Mouse (Mus musculus): ENCODE measurements around the gene Zpbp2. TPM values are rescaled to one million over a fixed set of nuclear protein-coding genes. Genes with fewer than 3 reads are reported as not detected.

Zpbp2 gene
- polyA plus RNA-seq, 1 experiment from 2014 or later = 0.32 TPM

GRCm38 (mm10) chr11:98586087-98586891 lies 35.4 kb downstream of the Zpbp2 start:
- Histone ChIP-seq H3K4me3 (peak overlapping the region; percentile 70), H3K36me3 (peaks cover 30% of the 10 kb centered on the region), H3K27me3 (ENCODE audit: low read depth, poor library complexity, severe bottlenecking) (peaks cover 6% of the 10 kb centered on the region; the same call in 1 of the 2 replicates), H3K9me3 (replicated peaks) (no peaks in the 10 kb centered on the region), H3K27ac (replicated peaks) (peak overlapping the region; percentile 88), H3K4me1 (peaks cover 56% of the 10 kb centered on the region)
- DNase-seq (ENCODE audit: low spot score) = no peak
- WGBS = 2% methylated on average over 22 of the region's 22 CpGs

- H3K4me3 ChIP-seq = peak within 1 kb of the TSS; percentile 70
- H3K4me1 ChIP-seq = peaks cover 53% of the 10 kb centered on the region
- H3K27ac ChIP-seq (replicated peaks) = peak within 1 kb of the TSS; percentile 88
- peaks cover 13% of the 10 kb centered on the region; the same call in 1 of the 2 replicates for H3K27me3 ChIP-seq (ENCODE audit: low read depth, poor library complexity, severe bottlenecking)
- WGBS = under 1% methylated on average over 49 of the region's 49 CpGs
- H3K36me3 ChIP-seq = peaks cover 22% of the 10 kb centered on the region
- no peaks in the 10 kb centered on the region for H3K9me3 ChIP-seq (replicated peaks)
- DNase-seq (ENCODE audit: low spot score) = peak; percentile 100
Measured at GRCm38 (mm10) chr11:98586892-98587563, 36.1 kb downstream of the Zpbp2 start, which contains the start of gene Ormdl3. TSS of gene Ormdl3 (minus strand) at chr11:98587368.

GRCm38 (mm10) chr11:98587684-98588546 lies 37.0 kb downstream of the Zpbp2 start:
- Histone ChIP-seq H3K9me3 (replicated peaks) (no peaks in the 10 kb centered on the region), H3K27me3 (ENCODE audit: low read depth, poor library complexity, severe bottlenecking) (peaks cover 13% of the 10 kb centered on the region; the same call in 1 of the 2 replicates), H3K36me3 (peaks cover 14% of the 10 kb centered on the region), H3K4me3 (peak overlapping the region; percentile 70), H3K4me1 (peaks cover 52% of the 10 kb centered on the region), H3K27ac (replicated peaks) (peak overlapping the region; percentile 88)
- WGBS = 6% methylated on average over 20 of the region's 20 CpGs
- peak; percentile 66 for DNase-seq (ENCODE audit: low spot score)

- Histone ChIP-seq H3K9me3 (replicated peaks) (no peaks in the 10 kb centered on the region), H3K27me3 (ENCODE audit: low read depth, poor library complexity, severe bottlenecking) (peaks cover 13% of the 10 kb centered on the region; the same call in 1 of the 2 replicates), H3K27ac (replicated peaks) (no peak overlapping the region), H3K36me3 (peaks cover 4% of the 10 kb centered on the region), H3K4me3 (no peak overlapping the region), H3K4me1 (peaks cover 51% of the 10 kb centered on the region)
- no peak for DNase-seq (ENCODE audit: low spot score)
- 73% methylated on average over 6 of the region's 6 CpGs for WGBS
Measured at GRCm38 (mm10) chr11:98588833-98589281, 38.0 kb downstream of the Zpbp2 start.

- peaks cover 48% of the 10 kb centered on the region for H3K4me1 ChIP-seq
- 85% methylated on average over 8 of the region's 8 CpGs for WGBS
- no peaks in the 10 kb centered on the region for H3K36me3 ChIP-seq
- no peak overlapping the region for H3K27ac ChIP-seq (replicated peaks)
- H3K9me3 ChIP-seq (replicated peaks) = no peaks in the 10 kb centered on the region
- DNase-seq (ENCODE audit: low spot score) = no peak
- H3K4me3 ChIP-seq = no peak overlapping the region
- H3K27me3 ChIP-seq (ENCODE audit: low read depth, poor library complexity, severe bottlenecking) = peaks cover 13% of the 10 kb centered on the region; the same call in 1 of the 2 replicates
Measured at GRCm38 (mm10) chr11:98589306-98589705, 38.4 kb downstream of the Zpbp2 start.

GRCm38 (mm10) chr11:98590548-98591445 lies 39.9 kb downstream of the Zpbp2 start:
- 77% methylated on average over 19 of the region's 19 CpGs for WGBS
- Histone ChIP-seq H3K4me1 (peaks cover 34% of the 10 kb centered on the region), H3K27ac (replicated peaks) (no peak overlapping the region), H3K36me3 (no peaks in the 10 kb centered on the region), H3K27me3 (ENCODE audit: low read depth, poor library complexity, severe bottlenecking) (peaks cover 18% of the 10 kb centered on the region; the same call in 1 of the 2 replicates), H3K9me3 (replicated peaks) (no peaks in the 10 kb centered on the region), H3K4me3 (no peak overlapping the region)
- DNase-seq (ENCODE audit: low spot score) = no peak

GRCm38 (mm10) chr11:98595021-98595420 lies 44.1 kb downstream of the Zpbp2 start:
- no peak overlapping the region for H3K4me3 ChIP-seq
- no peak for DNase-seq (ENCODE audit: low spot score)
- no peaks in the 10 kb centered on the region for H3K36me3 ChIP-seq
- no peaks in the 10 kb centered on the region for H3K9me3 ChIP-seq (replicated peaks)
- peaks cover 9% of the 10 kb centered on the region for H3K4me1 ChIP-seq
- peaks cover 37% of the 10 kb centered on the region for H3K27me3 ChIP-seq (ENCODE audit: low read depth, poor library complexity, severe bottlenecking)
- WGBS = 79% methylated on average over 6 of the region's 6 CpGs
- H3K27ac ChIP-seq (replicated peaks) = no peak overlapping the region

GRCm38 (mm10) chr11:98595473-98595872 lies 44.6 kb downstream of the Zpbp2 start:
- 81% methylated on average over 10 of the region's 10 CpGs for WGBS
- DNase-seq (ENCODE audit: low spot score) = no peak

GRCm38 (mm10) chr11:98595955-98596354 lies 45.1 kb downstream of the Zpbp2 start:
- no peak for DNase-seq (ENCODE audit: low spot score)
- H3K9me3 ChIP-seq (replicated peaks) = no peaks in the 10 kb centered on the region
- peaks cover 6% of the 10 kb centered on the region for H3K4me1 ChIP-seq
- H3K27ac ChIP-seq (replicated peaks) = no peak overlapping the region
- peaks cover 46% of the 10 kb centered on the region for H3K27me3 ChIP-seq (ENCODE audit: low read depth, poor library complexity, severe bottlenecking)
- H3K4me3 ChIP-seq = no peak overlapping the region
- no peaks in the 10 kb centered on the region for H3K36me3 ChIP-seq
- WGBS = 86% methylated on average over 3 of the region's 3 CpGs

More at GRCm38 (mm10) chr11:98595473-98595872, 44.6 kb downstream of the Zpbp2 start:
- no peaks in the 10 kb centered on the region for H3K36me3 ChIP-seq
- H3K4me3 ChIP-seq = no peak overlapping the region
- H3K27ac ChIP-seq (replicated peaks) = no peak overlapping the region
- no peaks in the 10 kb centered on the region for H3K9me3 ChIP-seq (replicated peaks)
- peaks cover 41% of the 10 kb centered on the region for H3K27me3 ChIP-seq (ENCODE audit: low read depth, poor library complexity, severe bottlenecking)
- peaks cover 9% of the 10 kb centered on the region for H3K4me1 ChIP-seq

GRCm38 (mm10) chr11:98597363-98597762 lies 46.5 kb downstream of the Zpbp2 start:
- Histone ChIP-seq H3K4me3 (no peak overlapping the region), H3K9me3 (replicated peaks) (no peaks in the 10 kb centered on the region), H3K27ac (replicated peaks) (no peak overlapping the region), H3K4me1 (peaks cover 14% of the 10 kb centered on the region), H3K27me3 (ENCODE audit: low read depth, poor library complexity, severe bottlenecking) (peaks cover 45% of the 10 kb centered on the region), H3K36me3 (no peaks in the 10 kb centered on the region)
- DNase-seq (ENCODE audit: low spot score) = peak; percentile 62
- WGBS = 52% methylated on average over 6 of the region's 6 CpGs

- Histone ChIP-seq H3K4me1 (peaks cover 20% of the 10 kb centered on the region), H3K4me3 (no peak within 1 kb of the TSS), H3K27me3 (ENCODE audit: low read depth, poor library complexity, severe bottlenecking) (peaks cover 45% of the 10 kb centered on the region), H3K9me3 (replicated peaks) (no peaks in the 10 kb centered on the region), H3K27ac (replicated peaks) (no peak within 1 kb of the TSS), H3K36me3 (no peaks in the 10 kb centered on the region)
- 86% methylated on average over 8 of the region's 8 CpGs for WGBS
- DNase-seq (ENCODE audit: low spot score) = no peak
Measured at GRCm38 (mm10) chr11:98597991-98598390, 47.1 kb downstream of the Zpbp2 start, which contains the start of gene Lrrc3c. TSS of gene Lrrc3c (plus strand) at chr11:98598291.
